11 mouse cellular contexts compared by ENCODE assay signal in the genomic region with DNA sequence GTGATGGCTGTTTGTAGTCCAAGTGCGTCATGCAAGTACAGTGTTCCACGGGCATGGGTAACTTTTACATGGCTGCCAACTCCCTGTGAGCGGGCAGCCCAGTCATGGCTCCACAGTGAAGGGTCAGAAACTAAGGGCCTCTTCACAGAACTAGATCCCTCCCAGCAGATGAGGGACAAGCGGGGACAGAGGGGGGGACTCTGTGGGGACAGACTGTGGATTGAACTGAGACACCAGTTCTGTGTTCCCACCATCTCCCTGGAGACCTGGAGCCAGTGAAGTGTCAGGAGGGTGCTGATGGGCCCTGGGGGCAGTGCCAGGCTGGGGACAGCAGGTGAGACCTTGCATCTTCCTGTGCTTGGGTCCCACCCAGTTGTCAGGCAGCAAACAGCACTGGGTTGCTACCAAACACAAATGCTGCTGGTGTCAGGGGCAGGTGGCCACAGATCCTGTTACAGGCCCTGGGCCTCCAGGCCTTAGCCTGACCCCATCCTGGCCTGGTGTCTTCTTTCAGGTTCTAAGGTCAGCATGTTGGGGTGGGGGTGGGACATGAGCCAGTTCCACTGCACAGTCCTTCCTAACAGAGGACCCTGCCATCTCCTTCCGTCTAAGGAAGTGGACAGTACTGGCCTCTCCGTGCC. TPM values are rescaled to one million over a fixed set of nuclear protein-coding genes. Genes with fewer than 3 reads are reported as not detected.
A peak's percentile ranks its signal among the peaks of the same experiment; 100 is the strongest.
DNase-seq lines count a peak whose midpoint lies in the region; ATAC-seq and TF ChIP-seq lines count a peak whose summit lies in the region.
"Had no signal": no experiment of that assay in that cellular context is flagged by ENCODE, and none has a peak within 500 bp of the region (broad histone marks: within the 10 kb centered on the region; RNA-seq: fewer than 3 reads in every experiment).

No protein-coding gene starts in this region.

- 75% methylated on average over 6 of the region's 6 CpGs for WGBS in heart, adult 2 months
- WGBS in midbrain, embryonic 12.5 days = 81% methylated on average over 6 of the region's 6 CpGs
- 90% methylated on average over 6 of the region's 6 CpGs for WGBS in midbrain, embryonic 15.5 days
- WGBS in limb, embryonic 13.5 days = 79% methylated on average over 6 of the region's 6 CpGs
- 88% methylated on average over 6 of the region's 6 CpGs for WGBS in stomach, postnatal 0 days

- no peak for TF ChIP-seq POLR2A in heart, adult 2 months (IDR thresholded peaks at IDR 0.05; ENCODE audit: insufficient read depth, low read depth, low read length)

- DNase-seq in heart, adult 2 months = peak in 1 of 2 experiments; percentile 35
- no peak for DNase-seq in heart, adult 18-20 months
- DNase-seq in stomach, postnatal 0 days (ENCODE audit: low spot score) = no peak
- no peak for DNase-seq in adrenal gland, postnatal 36 days
- no peak for DNase-seq in retina, postnatal 1 day
- DNase-seq: lung, adult 2 months had no signal

- H3K4me3 ChIP-seq in heart, adult 2 months = no peak overlapping the region
- H3K4me3 ChIP-seq in midbrain, embryonic 12.5 days = no peak overlapping the region
- H3K4me3 ChIP-seq in midbrain, embryonic 15.5 days = no peak overlapping the region
- no peak overlapping the region for H3K4me3 ChIP-seq in limb, embryonic 13.5 days
- no peak overlapping the region for H3K4me3 ChIP-seq in stomach, postnatal 0 days (ENCODE audit: low read depth, low read length)

- TF ChIP-seq EP300 in heart, adult 2 months (IDR thresholded peaks at IDR 0.05; ENCODE audit: insufficient read depth, low read depth, low read length) = no peak
- TF ChIP-seq EP300 in stomach, postnatal 0 days (optimal IDR thresholded peaks at IDR 0.05) = no peak

- no peaks in the 10 kb centered on the region for H3K9me3 ChIP-seq in midbrain, embryonic 12.5 days
- H3K9me3 ChIP-seq in midbrain, embryonic 15.5 days = no peaks in the 10 kb centered on the region
- H3K9me3 ChIP-seq in limb, embryonic 13.5 days = no peaks in the 10 kb centered on the region
- no peaks in the 10 kb centered on the region for H3K9me3 ChIP-seq in stomach, postnatal 0 days (ENCODE audit: control insufficient read depth, low read length)

- no peak for TF ChIP-seq CTCF in heart, adult 2 months (IDR thresholded peaks at IDR 0.05)
- no peak for TF ChIP-seq CTCF in stomach, postnatal 0 days (IDR thresholded peaks at IDR 0.05; ENCODE audit: low read depth)

- ATAC-seq in midbrain, embryonic 12.5 days (ENCODE audit: low FRiP score, low read depth) = no peak
- ATAC-seq in midbrain, embryonic 15.5 days (replicated peaks) = no peak
- peak; percentile 18; the same call in 1 of the 2 replicates for ATAC-seq in limb, embryonic 13.5 days (ENCODE audit: low FRiP score, low read depth)
- ATAC-seq in stomach, postnatal 0 days (ENCODE audit: low FRiP score, low TSS enrichment) = no peak

- H3K79me2 ChIP-seq in heart, adult 2 months (replicated peaks; ENCODE audit: control insufficient read depth, insufficient read depth, low read length) = no peaks in the 10 kb centered on the region

- peaks cover 3% of the 10 kb centered on the region; the same call in 1 of the 2 replicates for H3K36me3 ChIP-seq in heart, adult 2 months (ENCODE audit: control insufficient read depth, insufficient read depth, low read length)
- no peaks in the 10 kb centered on the region for H3K36me3 ChIP-seq in midbrain, embryonic 12.5 days
- H3K36me3 ChIP-seq in midbrain, embryonic 15.5 days (replicated peaks) = no peaks in the 10 kb centered on the region
- no peaks in the 10 kb centered on the region for H3K36me3 ChIP-seq in limb, embryonic 13.5 days
- H3K36me3 ChIP-seq in stomach, postnatal 0 days (ENCODE audit: control insufficient read depth, insufficient read depth, low read length) = no peaks in the 10 kb centered on the region

- no peaks in the 10 kb centered on the region for H3K27me3 ChIP-seq in heart, adult 2 months (ENCODE audit: control insufficient read depth, insufficient read depth, low read length)
- no peaks in the 10 kb centered on the region for H3K27me3 ChIP-seq in midbrain, embryonic 12.5 days
- no peaks in the 10 kb centered on the region for H3K27me3 ChIP-seq in midbrain, embryonic 15.5 days (replicated peaks)
- no peaks in the 10 kb centered on the region for H3K27me3 ChIP-seq in limb, embryonic 13.5 days
- no peaks in the 10 kb centered on the region for H3K27me3 ChIP-seq in stomach, postnatal 0 days (ENCODE audit: control insufficient read depth, insufficient read depth, low read length)

- peak overlapping the region; percentile 65 for H3K27ac ChIP-seq in heart, adult 2 months
- peak overlapping the region; percentile 64; the same call in 1 of the 2 replicates for H3K27ac ChIP-seq in midbrain, embryonic 12.5 days (replicated peaks)
- no peak overlapping the region for H3K27ac ChIP-seq in midbrain, embryonic 15.5 days
- peak overlapping the region; percentile 83 for H3K27ac ChIP-seq in limb, embryonic 13.5 days
- peak overlapping the region; percentile 70 for H3K27ac ChIP-seq in stomach, postnatal 0 days (replicated peaks)

- H3K4me1 ChIP-seq in heart, adult 2 months (ENCODE audit: control insufficient read depth, insufficient read depth, low read length) = peaks cover 21% of the 10 kb centered on the region
- peaks cover 43% of the 10 kb centered on the region for H3K4me1 ChIP-seq in midbrain, embryonic 12.5 days
- H3K4me1 ChIP-seq in midbrain, embryonic 15.5 days = peaks cover 50% of the 10 kb centered on the region
- H3K4me1 ChIP-seq in limb, embryonic 13.5 days = peaks cover 56% of the 10 kb centered on the region
- peaks cover 21% of the 10 kb centered on the region for H3K4me1 ChIP-seq in stomach, postnatal 0 days (replicated peaks; ENCODE audit: control insufficient read depth, insufficient read depth)

- no peak overlapping the region; the same call in 1 of the 2 replicates for H3K9ac ChIP-seq in heart, adult 2 months (ENCODE audit: low read depth, low read length)
- H3K9ac ChIP-seq in midbrain, embryonic 12.5 days (replicated peaks) = no peak overlapping the region
- no peak overlapping the region for H3K9ac ChIP-seq in midbrain, embryonic 15.5 days
- H3K9ac ChIP-seq in limb, embryonic 13.5 days = 0 out of 2 replicates have a peak overlapping the region, but pooled peaks have one; percentile 3
- no peak overlapping the region for H3K9ac ChIP-seq in stomach, postnatal 0 days (ENCODE audit: low read length)

- intact Hi-C loops in heart, adult 2 months (cut with DNase I) = loop anchor here (5.0 kb wide), 2 partner anchors 45 to 155 kb away; no protein-coding TSS in a partner anchor

- no peak overlapping the region for H3K4me2 ChIP-seq in midbrain, embryonic 12.5 days (replicated peaks)
- H3K4me2 ChIP-seq in midbrain, embryonic 15.5 days = no peak overlapping the region
- H3K4me2 ChIP-seq in limb, embryonic 13.5 days (replicated peaks) = no peak overlapping the region
- no peak overlapping the region for H3K4me2 ChIP-seq in stomach, postnatal 0 days (replicated peaks; ENCODE audit: low read depth)

RNA-seq across cellular contexts. Expression of gene Stpg4, which starts 50.6 kb away (rescaled TPM):
- total RNA-seq in heart, adult 2 months (2021) = not detected
- polyA plus RNA-seq in heart, adult 2 months (2012; rRNA removed) = 0.27 TPM in 1 of 2 replicates, not detected in the other
- not detected for total RNA-seq in heart, adult 18-20 months (2021)
- polyA plus RNA-seq in midbrain, embryonic 12.5 days (2016; fragmentation: Nextera tagmentation; extraction: Ambion mirVana) = not detected in 2 replicates
- 0.42 and 0.54 TPM in 2 replicates for polyA plus RNA-seq in midbrain, embryonic 15.5 days (2015; fragmentation: Nextera tagmentation; extraction: Ambion mirVana)
- not detected in 2 replicates for polyA plus RNA-seq in limb, embryonic 13.5 days (2015; fragmentation: Nextera tagmentation; extraction: Ambion mirVana)
- polyA plus RNA-seq in stomach, postnatal 0 days (2015; fragmentation: Nextera tagmentation; extraction: Ambion mirVana) = not detected in 2 replicates
- total RNA-seq in adrenal gland, postnatal 36 days (2021) = not detected
- total RNA-seq: heart, postnatal 10 days had no signal
- polyA plus RNA-seq: C2C12; lung, adult 2 months had no signal
